Mouse (Mus musculus) myocyte (in vitro differentiated cells): ENCODE measurements around the gene Zfp575.

Source experiments
- CEBPB ChIP-seq: IDR thresholded peaks from 2 replicates; pipeline ENCODE4 v1.6.1; 2011; ENCODE audit warnings: mild to moderate bottlenecking, moderate library complexity; ENCODE audit not compliant: poor library complexity, insufficient read depth, severe bottlenecking
- E2F4 ChIP-seq: IDR thresholded peaks from one replicate; pipeline ENCODE4 v1.6.1; 2011; ENCODE audit warnings: mild to moderate bottlenecking, control low read depth, moderate library complexity; ENCODE audit not compliant: insufficient read depth
- MAX ChIP-seq: IDR thresholded peaks from one replicate; pipeline ENCODE4 v1.6.1; 2011; ENCODE audit warnings: low read depth, mild to moderate bottlenecking, control low read depth
- MYOD1 ChIP-seq, 3 experiments: IDR thresholded peaks; one replicate each; pipeline ENCODE4 v1.6.1; 2011; ENCODE audit warnings: control low read depth in 2 of 3, low read depth in 2 of 3, mild to moderate bottlenecking in 2 of 3, moderate library complexity in 1 of 3; ENCODE audit not compliant: insufficient read length in 2 of 3, control insufficient read depth in 1 of 3
- MYOG ChIP-seq, 3 experiments: IDR thresholded peaks; one replicate each; pipeline ENCODE4 v1.6.1; 2011; ENCODE audit warnings: control low read depth in 2 of 3, low read depth in 2 of 3, mild to moderate bottlenecking in 2 of 3; ENCODE audit not compliant: insufficient read length in 2 of 3, control insufficient read depth in 1 of 3, insufficient read depth in 1 of 3
- POLR2A ChIP-seq: IDR thresholded peaks from one replicate; pipeline ENCODE4 v1.6.1; 2011; ENCODE audit warnings: low read depth, mild to moderate bottlenecking, control low read depth, moderate library complexity; ENCODE audit not compliant: insufficient read length
- POLR2AphosphoS2 ChIP-seq: IDR thresholded peaks from one replicate; pipeline ENCODE4 v1.6.1; 2011; ENCODE audit warnings: low read depth, control low read depth; ENCODE audit not compliant: insufficient read length
- SRF ChIP-seq: IDR thresholded peaks from one replicate; pipeline ENCODE4 v1.6.1; 2011; ENCODE audit warnings: low read depth; ENCODE audit not compliant: control insufficient read depth, insufficient read length
- TCF12 ChIP-seq: IDR thresholded peaks from one replicate; pipeline ENCODE4 v1.6.1; 2011; ENCODE audit warnings: mild to moderate bottlenecking, control low read depth; ENCODE audit not compliant: poor library complexity, insufficient read depth, severe bottlenecking
- TCF3 ChIP-seq: IDR thresholded peaks from one replicate; pipeline ENCODE4 v1.6.1; 2011; ENCODE audit warnings: low read depth, control low read depth; ENCODE audit not compliant: insufficient read length
- USF1 ChIP-seq: IDR thresholded peaks from one replicate; pipeline ENCODE4 v1.6.1; 2011; ENCODE audit warnings: low read depth, mild to moderate bottlenecking, control low read depth, moderate library complexity

DNA sequence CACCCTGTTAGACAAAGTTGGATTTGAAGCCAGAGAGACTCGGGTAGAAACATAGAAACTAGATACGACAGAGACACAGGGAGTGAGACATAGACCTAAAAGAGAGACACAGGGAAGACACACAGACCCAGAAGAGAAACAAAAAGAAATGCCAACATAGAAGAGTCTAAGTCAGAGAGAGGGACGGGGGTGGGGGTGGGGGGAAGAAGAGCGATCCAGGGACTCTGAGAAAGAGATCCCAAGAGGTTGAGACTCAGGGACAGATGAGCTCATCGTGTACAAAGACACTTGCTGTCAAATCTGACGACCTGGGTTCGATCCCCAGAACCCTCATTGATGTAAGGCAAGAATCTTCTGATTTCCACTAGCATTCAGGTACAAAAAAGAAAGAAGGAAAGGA, 24.3 kb upstream of the Zfp575 start:
- no peak for TF ChIP-seq POLR2A
- no peak for TF ChIP-seq E2F4
- no peak for TF ChIP-seq MAX
- TF ChIP-seq USF1 = no peak
- TF ChIP-seq MYOG (IDR thresholded peaks at IDR 0.05; ENCODE audit: control insufficient read depth in 1 of 3, insufficient read depth in 1 of 3, insufficient read length in 2 of 3, low read depth in 2 of 3) = no peak
- TF ChIP-seq SRF = no peak
- TF ChIP-seq TCF12 = no peak
- TF ChIP-seq CEBPB = no peak
- no peak for TF ChIP-seq TCF3
- no peak for TF ChIP-seq POLR2AphosphoS2
- no peak for TF ChIP-seq MYOD1 (IDR thresholded peaks at IDR 0.05; ENCODE audit: control insufficient read depth in 1 of 3, insufficient read length in 2 of 3, low read depth in 2 of 3)
